Mouse (Mus musculus): ENCODE measurements at regions not wholly inside any gene's neighbourhood (a gene's known extent, or its start where the extent isn't known, plus 50 kb on each side); places are given as distances from the start of the nearest gene placed in this dataset.

- TF ChIP-seq CTCF (IDR thresholded peaks at IDR 0.05; ENCODE audit: control insufficient read depth, insufficient read depth, insufficient read length): no peak
- TF ChIP-seq MAX (IDR thresholded peaks at IDR 0.05): no peak
- no peak for TF ChIP-seq USF1 (IDR thresholded peaks at IDR 0.05; ENCODE audit: low read depth)
- TF ChIP-seq MYOD1 (IDR thresholded peaks at IDR 0.05; ENCODE audit: control insufficient read depth, insufficient read length, low read depth): no peak
- no peak for TF ChIP-seq CEBPB (IDR thresholded peaks at IDR 0.05; ENCODE audit: low read depth)
- TF ChIP-seq MYOG (IDR thresholded peaks at IDR 0.05; ENCODE audit: control insufficient read depth, extremely low read depth, insufficient read length): no peak
- no peak for TF ChIP-seq FOSL1 (IDR thresholded peaks at IDR 0.05; ENCODE audit: insufficient read depth, low read length, poor library complexity, severe bottlenecking)
These were observed 162.6 kb upstream of the Klf7 start for GRCm38 (mm10) chr1:64284656-64285055.
